Mouse (Mus musculus) CH12.LX (cell line): ENCODE results near the gene Gm44579.

Source experiments
- CTCF ChIP-seq, 2 experiments: IDR thresholded peaks in 1 of 2; conservative IDR thresholded peaks in 1 of 2; 2 replicates each; pipeline ENCODE4 v1.5.1; 2011 to 2012; ENCODE audit warnings: low read depth in 2 of 2, low read length in 2 of 2, improper control_type of control experiment in 1 of 2, inconsistent platforms in 1 of 2, mild to moderate bottlenecking in 1 of 2, moderate library complexity in 1 of 2
- EP300 ChIP-seq: IDR thresholded peaks from 2 replicates; pipeline ENCODE4 v1.6.1; 2011; ENCODE audit warnings: low read length, improper control_type of control experiment
- POLR2A ChIP-seq: IDR thresholded peaks from 2 replicates; pipeline ENCODE4 v1.6.1; 2011; ENCODE audit warnings: low read depth, mild to moderate bottlenecking, improper control_type of control experiment, low read length
- ZKSCAN1 ChIP-seq: IDR thresholded peaks from 2 replicates; pipeline ENCODE4 v1.6.1; 2012; ENCODE audit warnings: low read depth, inconsistent platforms, low read length, improper control_type of control experiment, borderline replicate concordance

DNA sequence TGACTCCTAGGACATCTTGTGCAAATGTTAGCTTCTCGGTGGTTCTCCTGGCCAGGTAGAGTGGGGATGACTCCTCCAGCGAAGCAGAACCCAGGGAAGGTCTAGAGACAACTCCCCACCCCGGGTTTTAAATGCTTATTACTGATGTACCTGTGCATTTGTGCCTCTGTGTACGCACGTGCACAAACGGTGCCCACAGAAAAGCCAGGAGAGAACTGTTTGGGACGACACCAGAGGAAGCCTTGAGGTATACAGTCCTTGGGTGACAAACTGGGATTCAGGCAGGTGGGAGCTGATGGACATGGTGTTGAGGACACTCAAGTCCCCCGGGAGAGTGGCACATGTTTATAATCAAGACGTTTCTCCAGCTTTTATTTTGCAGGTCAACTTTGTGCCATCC lies 49.9 kb downstream of the Gm44579 start:
- TF ChIP-seq CTCF (conservative IDR thresholded peaks at IDR 0.05 in 1 of 2, IDR thresholded peaks at IDR 0.05 in 1 of 2; ENCODE audit: low read depth in 2 of 2, low read length in 2 of 2) (no peak), ZKSCAN1 (no peak), EP300 (no peak), POLR2A (no peak)
